Mouse (Mus musculus) frontal cortex, postnatal 10 days (tissue): ENCODE measurements around the gene Gm45234.

Source experiments
- DNase-seq, 2 experiments: peaks; one replicate each; pipeline ENCODE4 v3.0.0; 2022; ENCODE audit warnings: low spot score in 2 of 2, mixed read lengths in 1 of 2

The Gm45234 gene

GRCm38 (mm10) chr6:124708289-124708889, 47.4 kb downstream of the Gm45234 start:
- no peak for DNase-seq

GRCm38 (mm10) chr6:124706061-124706627, 49.7 kb downstream of the Gm45234 start:
- DNase-seq = no peak

- DNase-seq = no peak
Measured at GRCm38 (mm10) chr6:124704417-124704816, 51.4 kb downstream of the Gm45234 start.

- DNase-seq = no peak
Measured at GRCm38 (mm10) chr6:124703789-124704188, 52.0 kb downstream of the Gm45234 start.

- DNase-seq = peak in 1 of 2 experiments; percentile 66
Measured at GRCm38 (mm10) chr6:124702784-124703103, 53.1 kb downstream of the Gm45234 start.

- DNase-seq = no peak
Measured at GRCm38 (mm10) chr6:124702102-124702783, 53.6 kb downstream of the Gm45234 start.

GRCm38 (mm10) chr6:124701338-124701737, 54.5 kb downstream of the Gm45234 start:
- no peak for DNase-seq

GRCm38 (mm10) chr6:124699962-124700610, 55.7 kb downstream of the Gm45234 start:
- peak in 1 of 2 experiments; percentile 51 for DNase-seq

- no peak for DNase-seq
Measured at GRCm38 (mm10) chr6:124699366-124699765, 56.5 kb downstream of the Gm45234 start.

GRCm38 (mm10) chr6:124698751-124699150, 57.1 kb downstream of the Gm45234 start:
- DNase-seq = no peak

GRCm38 (mm10) chr6:124696441-124697150, 59.2 kb downstream of the Gm45234 start:
- DNase-seq = no peak

- DNase-seq = peak; percentile 54 to 64
Measured at GRCm38 (mm10) chr6:124694166-124694955, 61.5 kb downstream of the Gm45234 start.

- no peak for DNase-seq
Measured at GRCm38 (mm10) chr6:124693243-124693981, 62.4 kb downstream of the Gm45234 start.

GRCm38 (mm10) chr6:124690517-124690916, 65.3 kb downstream of the Gm45234 start:
- DNase-seq = no peak
